Mouse (Mus musculus) olfactory bulb, adult 2 months (tissue): ENCODE data around the gene Pdzd2.

Source experiments
- CTCF ChIP-seq: fragments of 200-500 bp; IDR thresholded peaks from 2 replicates; pipeline ENCODE4 v1.5.1; 2012; ENCODE audit warnings: low read depth, mild to moderate bottlenecking, low read length, moderate library complexity; ENCODE audit not compliant: insufficient read depth
- POLR2A ChIP-seq: fragments of 200-500 bp; IDR thresholded peaks from 2 replicates; pipeline ENCODE4 v1.6.1; 2012; ENCODE audit warnings: mild to moderate bottlenecking, low read depth, low read length, moderate library complexity; ENCODE audit not compliant: insufficient read depth

DNA sequence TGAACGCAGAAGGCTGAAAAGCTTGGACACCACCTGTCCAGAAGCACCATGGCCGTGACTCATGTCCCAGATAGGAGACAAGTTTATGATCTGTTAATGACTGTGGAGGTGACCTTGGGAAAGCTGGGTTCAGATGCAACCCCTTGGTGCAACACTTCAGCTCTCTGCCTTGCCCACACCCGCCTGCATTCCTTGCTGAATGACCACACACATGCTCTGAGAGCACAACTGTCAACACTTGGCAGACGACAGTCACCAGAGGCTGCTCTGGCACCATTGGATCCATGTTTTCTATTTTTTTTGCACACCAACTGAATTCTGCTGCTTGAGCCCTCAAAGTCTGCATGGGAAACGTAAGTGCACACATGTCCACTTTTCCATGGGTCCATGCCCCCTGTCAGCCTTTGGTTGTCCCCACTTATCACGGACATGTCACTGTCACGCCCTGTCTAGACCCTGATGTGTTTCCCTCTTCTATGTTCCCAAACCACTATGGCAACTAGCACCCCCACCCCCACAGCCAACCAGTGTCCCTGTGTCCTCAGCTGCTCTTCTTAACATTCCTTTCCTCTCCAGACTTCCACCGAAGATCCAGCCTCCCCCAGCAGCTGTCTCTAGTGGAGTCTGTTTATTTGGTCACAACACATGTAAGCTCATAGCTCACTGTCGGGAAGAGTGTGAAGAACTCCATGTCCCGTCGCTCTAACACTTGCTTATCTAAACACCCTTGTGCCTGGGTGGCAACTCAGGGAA lies 10.0 kb upstream of the Pdzd2 start:
- no peak for TF ChIP-seq CTCF
- TF ChIP-seq POLR2A: no peak
